Mouse (Mus musculus) megakaryocyte-erythroid progenitor cell, adult 5-6 weeks (primary cell): Measurements from ENCODE around the gene Pigu. TPM values are rescaled to one million over a fixed set of nuclear protein-coding genes. Genes with fewer than 3 reads are reported as not detected.

Experiments
- ATAC-seq: replicated peaks from 2 replicates; pipeline ENCODE4 v1.8.0; 2016; ENCODE audit warnings: mild to moderate bottlenecking, inconsistent platforms; ENCODE audit not compliant: severe bottlenecking, poor library complexity, low FRiP score, low TSS enrichment
- total RNA-seq, 2 experiments: library from RNA; stranded (forward) in 1 of 2; stranded (reverse) in 1 of 2; fragments of 200-1000, 215-1000 nt in 1 of 2; fragments of >200 nt in 1 of 2; fragmentation: Nextera tagmentation in 1 of 2; gene quantifications; 2 replicates each; pipeline ENCODE4 v1.2.3; 2014 to 2017

The Pigu gene
- total RNA-seq, 2 experiments from 2014 or later = 50.9 to 63.2 TPM

DNA sequence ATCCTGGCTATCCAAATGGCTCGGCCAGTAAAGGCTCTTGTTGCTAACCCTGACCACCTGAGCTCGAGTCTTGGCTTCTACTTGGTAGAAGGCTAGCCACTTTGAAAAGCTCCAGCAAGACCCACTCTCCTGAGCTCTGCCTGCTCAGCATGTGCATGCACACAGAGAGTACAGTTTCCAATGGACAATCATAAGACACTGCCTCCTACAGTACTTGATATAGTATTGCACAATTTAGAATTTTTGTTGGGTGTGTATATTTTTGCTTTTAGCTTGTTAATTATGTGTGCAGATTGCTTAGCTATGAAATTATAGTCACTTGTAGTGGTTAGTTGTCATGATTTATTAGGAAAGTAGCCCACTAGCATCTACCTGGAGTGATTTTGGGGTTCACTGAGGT is 108.5 kb downstream of the Pigu start:
- 0 out of 2 replicates have a peak, but pooled peaks have one; percentile 61 for ATAC-seq

DNA sequence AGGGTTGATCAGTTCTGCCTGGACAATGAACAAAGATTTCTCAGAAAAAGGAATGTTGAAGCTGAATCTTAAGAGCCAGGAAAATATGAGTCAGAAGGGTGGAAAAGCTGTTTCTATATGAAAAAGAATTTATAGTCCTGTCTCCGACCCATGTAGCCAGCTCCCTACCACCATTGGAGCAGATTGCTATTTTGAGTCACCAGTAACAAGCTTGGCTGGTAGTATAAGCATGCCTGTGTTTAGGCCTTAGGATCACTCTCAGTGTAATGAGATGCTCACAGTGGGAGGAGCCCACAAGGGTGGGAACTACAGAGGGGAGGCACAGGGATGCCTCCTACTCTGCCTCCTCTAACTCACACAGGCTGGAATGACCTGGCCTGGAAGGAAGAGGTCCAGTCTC is 109.0 kb downstream of the Pigu start:
- ATAC-seq = 0 out of 2 replicates have a peak, but pooled peaks have one; percentile 43

DNA sequence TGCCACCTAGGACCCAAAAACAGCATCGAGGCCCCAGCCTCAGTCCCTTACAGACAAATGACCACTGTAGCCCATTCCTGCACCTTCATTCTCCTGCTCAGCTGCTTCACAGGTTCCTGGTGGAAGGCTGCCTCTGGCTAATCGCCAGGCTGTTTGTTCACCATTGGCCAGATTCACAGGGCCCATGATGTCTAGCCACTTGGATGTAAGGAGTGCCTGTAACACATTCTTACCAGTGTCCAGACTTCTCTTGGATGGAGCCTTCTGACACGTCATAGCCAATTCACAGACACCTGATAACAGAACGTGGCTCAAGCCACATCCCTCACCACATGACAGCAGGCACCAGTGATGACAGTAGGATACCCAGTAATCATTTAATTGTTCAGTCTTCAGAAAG is 111.0 kb downstream of the Pigu start:
- ATAC-seq = no peak

DNA sequence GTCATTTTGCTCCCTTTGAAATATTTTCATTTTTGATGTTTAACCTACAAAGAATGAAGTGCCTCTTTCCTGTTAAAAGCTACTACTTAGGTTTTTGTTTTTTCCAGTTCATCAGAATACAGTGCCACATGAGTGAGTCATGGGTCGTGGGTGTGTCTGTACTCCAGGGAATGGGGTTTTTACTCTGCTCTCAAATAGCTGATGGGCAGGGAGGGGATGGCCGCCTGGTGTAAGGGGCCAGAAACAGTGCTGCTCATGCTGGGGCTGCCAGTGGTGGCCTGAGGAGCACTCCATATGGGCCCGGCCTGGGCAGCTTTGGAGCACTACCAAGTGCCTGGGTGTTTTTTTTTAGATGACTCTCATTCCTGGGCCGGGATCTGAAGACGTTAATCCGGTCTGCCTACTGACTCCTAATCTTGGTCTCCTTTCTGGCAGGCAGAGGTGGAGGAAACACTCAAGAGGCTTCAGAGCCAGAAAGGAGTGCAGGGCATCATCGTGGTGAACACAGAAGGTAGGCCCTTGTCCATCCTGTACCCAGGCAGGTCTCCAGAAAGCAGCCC is 114.9 kb downstream of the Pigu start:
- ATAC-seq = no peak

DNA sequence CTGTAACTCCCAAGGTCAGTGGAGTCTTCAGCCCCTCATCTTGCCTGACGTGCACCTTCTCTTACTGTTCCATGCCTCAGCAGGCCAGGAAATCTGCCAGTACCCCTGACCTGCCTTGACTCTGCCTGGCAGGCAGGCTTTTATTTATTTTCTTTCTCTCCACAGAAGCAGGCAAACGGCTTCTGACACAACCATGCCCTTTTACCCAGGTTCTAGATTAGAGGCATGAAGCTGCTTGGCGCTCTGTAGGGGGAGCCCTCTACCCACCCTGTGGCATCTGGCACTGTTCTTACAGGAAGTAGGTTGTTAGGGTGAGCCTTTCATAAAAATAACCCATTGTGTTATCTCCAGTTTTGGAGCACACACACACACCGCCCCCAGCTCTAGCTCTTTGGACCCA is 116.3 kb downstream of the Pigu start:
- ATAC-seq = no peak

DNA sequence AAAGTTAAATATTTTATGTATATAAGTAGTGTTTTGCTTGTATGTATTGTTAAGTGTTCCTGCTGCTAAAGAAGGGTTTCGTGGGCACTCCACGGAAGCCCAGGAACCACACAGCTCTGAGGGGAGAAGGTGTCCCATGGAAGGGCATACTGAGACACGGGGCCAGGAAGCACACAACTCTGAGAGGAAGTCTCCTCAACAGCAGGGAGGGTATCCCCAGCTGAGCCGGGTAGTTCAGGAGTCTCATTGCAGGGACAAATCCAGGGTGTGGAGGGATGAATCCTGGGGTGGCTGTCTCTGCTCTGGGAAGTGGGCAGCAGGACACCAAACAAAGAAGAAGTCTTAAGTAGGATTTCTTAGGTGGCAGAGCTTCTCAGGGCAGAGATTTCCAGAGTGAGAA is 120.0 kb downstream of the Pigu start:
- no peak for ATAC-seq

DNA sequence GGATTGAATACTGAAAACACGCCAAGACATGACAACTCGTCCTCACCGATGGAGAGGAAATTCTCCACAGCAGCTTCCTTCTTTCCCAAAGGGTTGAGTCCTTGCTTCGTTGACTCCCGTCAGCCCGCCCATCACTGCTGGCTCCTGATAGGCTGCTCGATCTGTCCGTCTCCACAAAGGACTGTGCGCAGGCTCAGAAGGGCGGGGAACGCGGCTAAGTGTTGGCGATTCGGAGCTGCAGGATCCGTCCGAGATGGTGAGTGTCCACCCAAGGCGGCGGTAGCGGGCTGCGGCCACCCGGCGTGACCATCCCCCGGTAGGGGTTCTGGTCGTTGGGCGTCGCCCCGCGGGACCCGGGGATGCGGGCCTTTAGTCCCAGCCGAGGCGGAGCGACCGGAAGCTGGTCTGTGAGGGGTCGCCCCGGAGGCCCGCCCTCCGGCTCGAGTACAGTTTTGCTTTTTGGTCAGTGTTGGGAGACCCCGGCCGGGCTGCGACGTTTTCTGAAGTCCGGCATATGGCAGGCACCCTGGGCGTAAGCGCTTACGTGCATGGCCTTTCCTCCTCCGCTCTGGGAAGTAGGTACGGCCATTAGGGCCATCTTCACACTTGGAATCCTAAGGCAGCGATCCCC is 120.8 kb downstream of the Pigu start, which contains the start of gene Dynlrb1:
Dynlrb1 (plus strand) TSS at position 172 of the 631 bp plus-strand sequence.
- ATAC-seq = peak; percentile 97

DNA sequence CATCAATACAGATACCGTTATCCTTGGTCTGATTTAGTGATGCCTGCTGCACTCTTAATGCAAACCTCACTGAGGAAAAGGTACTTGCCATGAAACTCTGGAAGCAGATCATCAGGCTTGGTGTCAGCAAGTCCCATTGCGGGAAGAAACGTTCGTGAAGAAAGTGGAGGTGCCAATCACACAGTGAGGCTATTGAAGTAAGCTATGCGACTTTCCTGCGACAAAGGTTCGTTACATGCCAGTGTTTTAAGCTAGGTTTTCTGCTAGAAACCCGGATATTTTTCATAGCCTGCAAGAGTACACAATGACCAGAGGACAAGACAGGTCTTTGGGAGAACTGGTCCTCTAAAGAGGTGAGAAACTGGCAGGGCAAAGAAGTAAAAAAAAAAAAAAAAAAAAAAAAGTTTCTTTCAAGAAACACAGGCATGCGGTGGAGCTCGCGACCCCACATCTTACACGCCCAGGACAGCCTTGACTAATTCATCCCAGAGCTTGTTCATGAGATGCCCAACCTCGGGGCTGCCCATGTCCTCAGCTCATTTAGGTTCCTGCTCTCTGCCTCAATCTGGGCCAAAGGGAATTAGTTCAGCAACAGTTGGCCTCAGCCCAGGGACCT is 121.4 kb downstream of the Pigu start:
- ATAC-seq = peak; percentile 44

Other genes starting within 250 kb of the Pigu start
- gene Itch, start 223.9 kb downstream of the Pigu start, total RNA-seq (2014; fragmentation: Nextera tagmentation) = 30.4 and 39.4 TPM in 2 replicates
- 41.1 and 47.2 TPM in 2 replicates for gene Itch, start 223.9 kb downstream of the Pigu start, total RNA-seq (2017)
- 192 and 212 TPM in 2 replicates for gene Dynlrb1, start 120.9 kb downstream of the Pigu start, total RNA-seq (2014; fragmentation: Nextera tagmentation)
- gene Dynlrb1, start 120.9 kb downstream of the Pigu start, total RNA-seq (2017) = 189 and 243 TPM in 2 replicates
- 4.4 and 5.2 TPM in 2 replicates for gene Map1lc3a, start 81.1 kb downstream of the Pigu start, total RNA-seq (2014; fragmentation: Nextera tagmentation)
- gene Map1lc3a, start 81.1 kb downstream of the Pigu start, total RNA-seq (2017) = 2.7 TPM in 1 of 2 replicates, not detected in the other
- 1.9 and 2.8 TPM in 2 replicates for gene Trp53inp2, start 23.6 kb upstream of the Pigu start, total RNA-seq (2014; fragmentation: Nextera tagmentation)
- gene Trp53inp2, start 23.6 kb upstream of the Pigu start, total RNA-seq (2017) = 3.7 and 4.7 TPM in 2 replicates
- gene Ncoa6, start 116.5 kb upstream of the Pigu start, total RNA-seq (2014; fragmentation: Nextera tagmentation) = 65.7 and 78.0 TPM in 2 replicates
- 8.4 and 17.9 TPM in 2 replicates for gene Ncoa6, start 116.5 kb upstream of the Pigu start, total RNA-seq (2017)
- 33.7 and 36.7 TPM in 2 replicates for gene Acss2, start 160.5 kb upstream of the Pigu start, total RNA-seq (2014; fragmentation: Nextera tagmentation)
- gene Acss2, start 160.5 kb upstream of the Pigu start, total RNA-seq (2017) = 27.4 and 37.7 TPM in 2 replicates
- gene Ggt7, start 160.8 kb upstream of the Pigu start, total RNA-seq (2014; fragmentation: Nextera tagmentation) = not detected in 2 replicates
- gene Ggt7, start 160.8 kb upstream of the Pigu start, total RNA-seq (2017) = not detected in 2 replicates
- 20.2 and 27.0 TPM in 2 replicates for gene Gss, start 235.4 kb upstream of the Pigu start, total RNA-seq (2014; fragmentation: Nextera tagmentation)
- gene Gss, start 235.4 kb upstream of the Pigu start, total RNA-seq (2017) = 18.9 and 23.2 TPM in 2 replicates